Mouse (Mus musculus) cerebellum, adult 9-11 months (tissue): Measurements from ENCODE around the gene Gm10097.

Source experiments
- DNase-seq: peaks from one replicate; pipeline ENCODE4 v3.0.0; 2022

The Gm10097 gene

GRCm38 (mm10) chr10:5068676-5069265, at the start of gene Gm10097:
Gene Gm10097 (plus strand): TSS chr10:5069192.
- peak; percentile 56 for DNase-seq

GRCm38 (mm10) chr10:5025906-5026305, 43.1 kb upstream of the Gm10097 start:
- DNase-seq, result no peak

GRCm38 (mm10) chr10:5027208-5027607, 41.8 kb upstream of the Gm10097 start:
- no peak for DNase-seq

GRCm38 (mm10) chr10:5028301-5028700, 40.7 kb upstream of the Gm10097 start:
- no peak for DNase-seq

GRCm38 (mm10) chr10:5029161-5029560, 39.8 kb upstream of the Gm10097 start:
- DNase-seq, result no peak

GRCm38 (mm10) chr10:5029883-5030282, 39.1 kb upstream of the Gm10097 start:
- no peak for DNase-seq

GRCm38 (mm10) chr10:5032192-5033048, 36.6 kb upstream of the Gm10097 start:
- DNase-seq, result no peak

- DNase-seq, result no peak
Measured at GRCm38 (mm10) chr10:5041254-5041653, 27.7 kb upstream of the Gm10097 start.

GRCm38 (mm10) chr10:5044481-5044880, 24.5 kb upstream of the Gm10097 start:
- DNase-seq, result no peak

GRCm38 (mm10) chr10:5045213-5045612, 23.8 kb upstream of the Gm10097 start:
- no peak for DNase-seq

GRCm38 (mm10) chr10:5045671-5046070, 23.3 kb upstream of the Gm10097 start:
- no peak for DNase-seq

- DNase-seq, result no peak
Measured at GRCm38 (mm10) chr10:5056243-5056735, 12.7 kb upstream of the Gm10097 start.

GRCm38 (mm10) chr10:5056940-5057339, 12.1 kb upstream of the Gm10097 start:
- DNase-seq, result no peak

GRCm38 (mm10) chr10:5057661-5058060, 11.3 kb upstream of the Gm10097 start:
- no peak for DNase-seq

GRCm38 (mm10) chr10:5058876-5059275, 10.1 kb upstream of the Gm10097 start:
- DNase-seq, result no peak

GRCm38 (mm10) chr10:5059983-5060382, 9.0 kb upstream of the Gm10097 start:
- DNase-seq, result no peak

- DNase-seq, result no peak
Measured at GRCm38 (mm10) chr10:5067113-5067512, 1.9 kb upstream of the Gm10097 start.

- no peak for DNase-seq
Measured at GRCm38 (mm10) chr10:5070168-5070940, 1.4 kb downstream of the Gm10097 start.

GRCm38 (mm10) chr10:5070941-5071231, 1.9 kb downstream of the Gm10097 start:
- no peak for DNase-seq

GRCm38 (mm10) chr10:5072054-5072453, 3.1 kb downstream of the Gm10097 start:
- no peak for DNase-seq

- DNase-seq, result no peak
Measured at GRCm38 (mm10) chr10:5075724-5076123, 6.7 kb downstream of the Gm10097 start.

- peak; percentile 49 for DNase-seq
Measured at GRCm38 (mm10) chr10:5079945-5080468, 11.0 kb downstream of the Gm10097 start.

GRCm38 (mm10) chr10:5083716-5084115, 14.7 kb downstream of the Gm10097 start:
- DNase-seq, result no peak
